Mouse (Mus musculus): ENCODE results near the gene Setdb2. TPM values are rescaled to one million over a fixed set of nuclear protein-coding genes. Genes with fewer than 3 reads are reported as not detected.

Gene Setdb2
- 12.5 and 12.7 TPM in 2 replicates for total RNA-seq (2023)

DNA sequence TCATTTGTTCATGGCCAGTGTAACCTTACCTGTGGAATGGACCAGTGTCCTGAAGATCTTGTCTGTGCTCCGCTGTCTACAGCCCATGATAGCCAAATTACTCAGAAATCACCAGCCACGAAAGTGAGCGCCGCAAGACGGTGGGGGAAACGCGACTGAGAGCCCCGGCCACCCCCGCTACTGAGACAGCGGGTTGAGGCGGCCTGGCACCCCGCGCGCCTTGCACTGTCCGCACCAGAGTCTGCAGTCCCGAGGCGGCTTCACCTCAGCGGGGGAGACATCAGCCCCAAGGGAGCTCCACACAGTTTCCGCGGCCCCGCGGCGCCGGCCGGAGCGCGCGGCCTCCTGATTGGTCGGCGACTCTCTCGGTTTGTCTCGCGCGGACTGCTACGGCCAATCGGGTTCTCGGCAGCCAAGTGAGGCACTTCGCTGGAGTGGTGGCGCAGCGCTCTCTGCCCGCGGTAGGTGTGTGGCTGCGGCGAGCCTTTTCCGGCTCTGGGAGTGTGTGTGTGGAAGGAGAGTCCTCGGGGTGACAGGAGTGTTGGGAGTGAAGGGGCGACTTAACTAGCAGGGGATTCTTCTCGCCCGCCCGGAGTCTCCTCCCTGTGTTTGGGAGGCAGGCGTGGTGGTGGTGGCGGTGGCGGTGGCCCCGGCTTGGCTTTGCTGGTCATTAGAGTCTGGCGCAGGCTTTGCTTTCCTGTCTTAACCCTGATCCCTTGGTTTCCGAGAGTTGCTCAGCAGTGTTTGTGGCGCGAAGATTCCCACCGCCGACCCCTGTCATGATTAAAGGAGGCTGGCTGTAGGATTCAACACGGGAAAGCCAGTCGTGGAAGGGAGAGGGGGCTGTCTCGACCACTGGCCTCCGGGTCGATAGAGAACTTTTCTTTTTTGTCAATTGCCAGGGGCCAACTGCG, at the start of gene Setdb2, which contains the start of gene Cab39l:
TSS of gene Setdb2 (minus strand) at position 327 of the 914 bp plus-strand sequence.
TSS of gene Cab39l (plus strand) at position 415 of the 914 bp plus-strand sequence.

DNA sequence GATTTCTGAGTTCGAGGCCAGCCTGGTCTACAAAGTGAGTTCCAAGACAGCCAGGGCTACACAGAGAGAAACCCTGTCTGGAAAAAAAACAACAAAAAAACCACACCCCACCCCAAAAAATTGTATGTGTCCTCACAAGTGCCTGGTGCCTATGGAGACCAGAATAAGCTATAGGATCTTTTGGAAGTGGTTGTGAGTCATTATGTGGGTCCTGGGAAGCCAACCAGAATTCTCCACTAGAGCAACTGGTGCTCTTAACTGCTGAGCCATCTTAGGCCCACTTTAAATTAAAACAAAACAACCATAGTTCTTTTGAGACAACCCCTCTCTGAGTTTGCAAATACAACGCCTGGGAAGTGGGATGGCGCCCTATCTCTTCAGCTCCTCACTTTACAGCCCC, 45.4 kb downstream of the Setdb2 start, which contains the start of gene Phf11c:
TSS of gene Phf11c (minus strand) at position 101 of the 400 bp plus-strand sequence.

DNA sequence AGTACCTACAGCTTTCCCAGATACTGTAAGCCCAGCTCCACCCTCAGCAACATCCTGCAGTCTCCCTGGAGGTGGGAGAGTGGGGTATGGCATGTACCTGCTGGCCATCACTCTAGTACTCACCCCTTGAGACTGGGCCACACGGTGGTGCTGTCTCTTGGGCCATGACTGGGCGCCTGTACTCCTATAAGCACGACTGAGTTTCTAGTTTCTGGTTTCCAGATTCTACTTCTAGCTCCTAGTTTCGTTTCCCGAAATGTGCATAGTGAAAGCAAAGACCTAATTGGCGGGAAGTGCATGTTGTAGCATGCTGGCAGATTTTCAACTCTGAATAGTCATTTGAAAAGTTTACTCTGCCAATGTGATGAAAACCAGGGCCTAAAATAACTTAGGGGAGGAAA, 75.4 kb downstream of the Setdb2 start, which contains the start of gene Phf11d:
TSS of gene Phf11d (minus strand) at position 227 of the 401 bp plus-strand sequence.

Other genes with a start within 250 kb of the Setdb2 start
- 7.1 and 8.9 TPM in 2 replicates for gene Rcbtb1, start 239.7 kb downstream of the Setdb2 start, total RNA-seq (2023)
- not detected in 2 replicates for gene Gm6904, start 180.7 kb downstream of the Setdb2 start, total RNA-seq (2023)
- 0.59 TPM in 1 of 2 replicates, not detected in the other for gene Phf11a, start 143.4 kb downstream of the Setdb2 start, total RNA-seq (2023)
- gene Phf11b, start 99.5 kb downstream of the Setdb2 start, total RNA-seq (2023): 1.3 and 6.2 TPM in 2 replicates
- gene Phf11d, start 75.4 kb downstream of the Setdb2 start, total RNA-seq (2023): 1.3 and 3.2 TPM in 2 replicates
- 0.32 and 0.84 TPM in 2 replicates for gene Phf11c, start 45.5 kb downstream of the Setdb2 start, total RNA-seq (2023)
- 8.7 and 12.9 TPM in 2 replicates for gene Cab39l, start 88 bp upstream of the Setdb2 start, total RNA-seq (2023)
- gene Cdadc1, start 157.1 kb upstream of the Setdb2 start, total RNA-seq (2023): 61.9 and 96.2 TPM in 2 replicates
- gene Shisa2, start 184.4 kb upstream of the Setdb2 start, total RNA-seq (2023): 0.19 TPM in 1 of 2 replicates, not detected in the other